Mouse (Mus musculus) forebrain, embryonic 14.5 days (tissue): ENCODE results near the gene Gm45261. TPM values are rescaled to one million over a fixed set of nuclear protein-coding genes. Genes with fewer than 3 reads are reported as not detected.
A peak's percentile ranks its signal among the peaks of the same experiment; 100 is the strongest.

Source experiments
- ATAC-seq: fragments of 200-750 bp; cut with Nextera tagmentation; 2 replicates; pipeline ENCODE4 v1.8.0; 2017; ENCODE audit warnings: mild to moderate bottlenecking, moderate library complexity
- DNase-seq: peaks from one replicate; pipeline ENCODE4 v3.0.0-alpha.2; 2015; ENCODE audit warnings: low spot score
- H3K27ac ChIP-seq: fragments of 300-500 bp; sonication (generic); 2 replicates; pipeline ENCODE4 v1.5.1; 2014; ENCODE audit warnings: low read depth, mild to moderate bottlenecking, control low read depth, low read length, moderate library complexity
- H3K27me3 ChIP-seq: fragments of 300-500 bp; sonication (generic); replicated peaks from 2 replicates; pipeline ENCODE4 v1.6.1; 2014; ENCODE audit warnings: low read length, control low read depth, mixed read lengths; ENCODE audit not compliant: control insufficient read depth, insufficient read depth
- H3K36me3 ChIP-seq: fragments of 300-500 bp; sonication (generic); 2 replicates; pipeline ENCODE4 v1.6.1; 2014; ENCODE audit warnings: low read length, control low read depth; ENCODE audit not compliant: control insufficient read depth, insufficient read depth
- H3K4me1 ChIP-seq: fragments of 300-500 bp; sonication (generic); 2 replicates; pipeline ENCODE4 v1.6.1; 2014; ENCODE audit warnings: antibody characterized with exemption, low read length, control low read depth; ENCODE audit not compliant: control insufficient read depth, insufficient read depth
- H3K4me2 ChIP-seq: fragments of 300-500 bp; sonication (generic); 2 replicates; pipeline ENCODE4 v1.6.1; 2014; ENCODE audit warnings: mild to moderate bottlenecking, control low read depth, low read length
- H3K4me3 ChIP-seq: fragments of 300-500 bp; sonication (generic); 2 replicates; pipeline ENCODE4 v1.5.1; 2014; ENCODE audit warnings: low read depth, low read length, control low read depth
- H3K9ac ChIP-seq: fragments of 300-500 bp; sonication (generic); 2 replicates; pipeline ENCODE4 v1.6.1; 2014; ENCODE audit warnings: mild to moderate bottlenecking, low read length, control low read depth, moderate library complexity
- H3K9me3 ChIP-seq: fragments of 300-500 bp; sonication (generic); replicated peaks from 2 replicates; pipeline ENCODE4 v1.6.1; 2016; ENCODE audit warnings: low read length, control low read depth, mixed read lengths; ENCODE audit not compliant: control insufficient read depth
- WGBS: fragments of 180-500 bp; shearing (Covaris S2); extraction: QIAGEN DNeasy Blood & Tissue Kit; methylation state at CpG from one replicate; pipeline ENCODE4 v1.1.7; 2014; 5-methylcytosine and 5-hydroxymethylcytosine counted together
- polyA plus RNA-seq: library from polyadenylated mRNA; unstranded; fragments of >200 nt; fragmentation: Nextera tagmentation; extraction: Ambion mirVana; gene quantifications from 2 replicates; pipeline ENCODE4 v1.2.1, GENCODE M21; 2014

Gm45261 gene
- polyA plus RNA-seq, 1 experiment from 2014 or later, result not detected

GRCm38 (mm10) chr1:80424666-80425065 is 36.6 kb downstream of the Gm45261 start:
- Histone ChIP-seq H3K4me1 (no peaks in the 10 kb centered on the region), H3K9me3 (no peaks in the 10 kb centered on the region), H3K27me3 (no peaks in the 10 kb centered on the region), H3K36me3 (no peaks in the 10 kb centered on the region), H3K27ac (no peak overlapping the region), H3K9ac (no peak overlapping the region), H3K4me3 (no peak overlapping the region), H3K4me2 (no peak overlapping the region)
- ATAC-seq (no peak), DNase-seq (no peak)
- 0% methylated on average over 1 of the region's 1 CpGs for WGBS

GRCm38 (mm10) chr1:80418321-80419045 is 42.8 kb downstream of the Gm45261 start:
- DNase-seq (no peak), ATAC-seq (no peak)
- WGBS, result 90% methylated on average over 12 of the region's 12 CpGs

GRCm38 (mm10) chr1:80416329-80416728 is 44.9 kb downstream of the Gm45261 start:
- ATAC-seq, result no peak
- Histone ChIP-seq H3K9me3 (no peaks in the 10 kb centered on the region), H3K27ac (no peak overlapping the region), H3K27me3 (peaks cover 11% of the 10 kb centered on the region), H3K4me3 (no peak overlapping the region), H3K4me2 (no peak overlapping the region), H3K36me3 (no peaks in the 10 kb centered on the region), H3K4me1 (no peaks in the 10 kb centered on the region), H3K9ac (no peak overlapping the region)
- DNase-seq, result no peak
- 36% methylated on average over 5 of the region's 5 CpGs for WGBS

More at GRCm38 (mm10) chr1:80418321-80419045, 42.8 kb downstream of the Gm45261 start:
- Histone ChIP-seq H3K4me3 (no peak overlapping the region), H3K4me1 (no peaks in the 10 kb centered on the region), H3K4me2 (no peak overlapping the region), H3K36me3 (no peaks in the 10 kb centered on the region), H3K9ac (no peak overlapping the region), H3K27me3 (peaks cover 2% of the 10 kb centered on the region; the same call in 1 of the 2 replicates), H3K9me3 (no peaks in the 10 kb centered on the region), H3K27ac (no peak overlapping the region)

- no peaks in the 10 kb centered on the region for H3K9me3 ChIP-seq
- 88% methylated on average over 2 of the region's 2 CpGs for WGBS
- DNase-seq, result no peak
- H3K9ac ChIP-seq, result no peak overlapping the region
- H3K4me3 ChIP-seq, result no peak overlapping the region
- H3K4me1 ChIP-seq, result 0 out of 2 replicates have a peak, but pooled peaks cover 3% of the 10 kb centered on the region
- H3K4me2 ChIP-seq, result no peak overlapping the region
- peaks cover 19% of the 10 kb centered on the region for H3K27me3 ChIP-seq
- H3K36me3 ChIP-seq, result no peaks in the 10 kb centered on the region
- ATAC-seq, result no peak
- no peak overlapping the region for H3K27ac ChIP-seq
These were observed 48.7 kb downstream of the Gm45261 start for GRCm38 (mm10) chr1:80412521-80412920.

- ATAC-seq (no peak), DNase-seq (no peak)
- no peak overlapping the region for H3K4me3 ChIP-seq
These were observed 50.8 kb downstream of the Gm45261 start for GRCm38 (mm10) chr1:80410229-80410973.

GRCm38 (mm10) chr1:80409467-80410105 is 51.7 kb downstream of the Gm45261 start:
- H3K9ac ChIP-seq, result no peak overlapping the region
- 0 out of 2 replicates have a peak, but pooled peaks cover 3% of the 10 kb centered on the region for H3K4me1 ChIP-seq
- WGBS, result 43% methylated on average over 6 of the region's 6 CpGs
- H3K4me3 ChIP-seq, result no peak overlapping the region
- DNase-seq, result no peak
- H3K27ac ChIP-seq, result no peak overlapping the region
- H3K36me3 ChIP-seq, result no peaks in the 10 kb centered on the region
- H3K27me3 ChIP-seq, result peaks cover 17% of the 10 kb centered on the region
- no peak for ATAC-seq
- H3K4me2 ChIP-seq, result no peak overlapping the region
- no peaks in the 10 kb centered on the region for H3K9me3 ChIP-seq

More at GRCm38 (mm10) chr1:80410229-80410973, 50.8 kb downstream of the Gm45261 start:
- no peaks in the 10 kb centered on the region for H3K36me3 ChIP-seq
- no peak overlapping the region for H3K9ac ChIP-seq
- no peak overlapping the region for H3K27ac ChIP-seq
- H3K4me2 ChIP-seq, result no peak overlapping the region
- H3K27me3 ChIP-seq, result peaks cover 17% of the 10 kb centered on the region
- 0 out of 2 replicates have a peak, but pooled peaks cover 3% of the 10 kb centered on the region for H3K4me1 ChIP-seq
- H3K9me3 ChIP-seq, result no peaks in the 10 kb centered on the region

- Histone ChIP-seq H3K4me1 (0 out of 2 replicates have a peak, but pooled peaks cover 3% of the 10 kb centered on the region), H3K36me3 (no peaks in the 10 kb centered on the region), H3K9ac (no peak overlapping the region), H3K4me3 (no peak overlapping the region), H3K9me3 (no peaks in the 10 kb centered on the region), H3K4me2 (no peak overlapping the region), H3K27ac (no peak overlapping the region), H3K27me3 (peaks cover 17% of the 10 kb centered on the region; the same call in 1 of the 2 replicates)
- ATAC-seq (peak; percentile 95), DNase-seq (peak; percentile 96)
- 2% methylated on average over 3 of the region's 3 CpGs for WGBS
These were observed 52.7 kb downstream of the Gm45261 start for GRCm38 (mm10) chr1:80408586-80408985.

- ATAC-seq (no peak), DNase-seq (no peak)
- Histone ChIP-seq H3K27me3 (no peaks in the 10 kb centered on the region), H3K4me3 (no peak overlapping the region), H3K36me3 (no peaks in the 10 kb centered on the region), H3K9ac (no peak overlapping the region), H3K4me1 (0 out of 2 replicates have a peak, but pooled peaks cover 1% of the 10 kb centered on the region), H3K27ac (no peak overlapping the region), H3K9me3 (no peaks in the 10 kb centered on the region), H3K4me2 (no peak overlapping the region)
- WGBS, result 79% methylated on average over 3 of the region's 3 CpGs
These were observed 57.1 kb downstream of the Gm45261 start for GRCm38 (mm10) chr1:80404196-80404595.
